9 mouse cellular contexts compared by ENCODE assay signal in the genomic region with DNA sequence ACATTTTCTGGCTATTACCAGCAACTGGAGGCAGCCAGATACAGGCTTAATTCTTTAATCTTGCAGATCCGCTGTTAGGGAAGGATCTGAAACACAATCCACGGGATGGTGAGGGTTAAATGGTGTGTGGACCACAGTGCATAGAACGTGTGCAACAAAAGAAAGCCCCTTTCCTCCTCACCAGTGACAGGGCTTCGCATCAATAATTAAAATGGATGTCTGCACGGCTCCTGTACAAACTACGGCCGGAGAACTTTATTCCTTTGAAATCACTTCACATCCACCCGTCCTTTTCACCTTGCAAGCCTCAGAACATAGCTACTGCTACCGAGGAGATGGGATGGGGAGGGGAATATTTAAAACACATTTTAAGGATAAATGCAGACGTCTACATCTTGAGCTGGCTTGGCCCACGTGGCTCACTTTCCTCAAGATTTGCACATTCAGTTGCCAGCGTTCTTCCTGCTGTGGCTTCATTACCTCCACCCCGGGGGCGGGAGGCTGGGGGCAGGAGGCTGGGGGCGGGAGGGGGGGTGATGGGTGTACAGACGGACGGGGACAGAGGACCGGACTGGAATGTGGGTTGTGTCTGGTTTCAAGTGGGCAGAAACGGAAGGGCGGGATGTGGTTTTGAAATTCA. TPM values are rescaled to one million over a fixed set of nuclear protein-coding genes. Genes with fewer than 3 reads are reported as not detected.
DNase-seq lines count a peak whose midpoint lies in the region; ATAC-seq lines count a peak whose summit lies in the region.
"Had no signal": no experiment of that assay in that cellular context is flagged by ENCODE, and none has a peak within 500 bp of the region (broad histone marks: within the 10 kb centered on the region; RNA-seq: fewer than 3 reads in every experiment).

No protein-coding gene starts in this region.

- H3K4me1 ChIP-seq in kidney, embryonic 14.5 days (ENCODE audit: control insufficient read depth, insufficient read depth, low read length) = peaks cover 5% of the 10 kb centered on the region
- peaks cover 3% of the 10 kb centered on the region; the same call in 1 of the 2 replicates for H3K4me1 ChIP-seq in intestine, embryonic 15.5 days (replicated peaks)
- peaks cover 18% of the 10 kb centered on the region; the same call in 1 of the 2 replicates for H3K4me1 ChIP-seq in neural tube, embryonic 11.5 days (ENCODE audit: control insufficient read depth, insufficient read depth, low read length)

- WGBS in kidney, embryonic 14.5 days = under 1% methylated on average over 20 of the region's 20 CpGs
- WGBS in intestine, embryonic 15.5 days = 4% methylated on average over 20 of the region's 20 CpGs
- 2% methylated on average over 20 of the region's 20 CpGs for WGBS in neural tube, embryonic 11.5 days

- peak overlapping the region; percentile 47 for H3K4me2 ChIP-seq in kidney, embryonic 14.5 days (replicated peaks; ENCODE audit: low read depth, low read length)
- H3K4me2 ChIP-seq in intestine, embryonic 15.5 days (replicated peaks) = peak overlapping the region; percentile 55
- peak overlapping the region; percentile 55 for H3K4me2 ChIP-seq in neural tube, embryonic 11.5 days (ENCODE audit: low read depth)

- H3K36me3 ChIP-seq in kidney, embryonic 14.5 days (ENCODE audit: control insufficient read depth, insufficient read depth, low read length) = no peaks in the 10 kb centered on the region
- H3K36me3 ChIP-seq in intestine, embryonic 15.5 days = no peaks in the 10 kb centered on the region
- no peaks in the 10 kb centered on the region for H3K36me3 ChIP-seq in neural tube, embryonic 11.5 days (ENCODE audit: control insufficient read depth, insufficient read depth, low read length)

- H3K27ac ChIP-seq in kidney, embryonic 14.5 days (ENCODE audit: low read depth, low read length) = no peak overlapping the region
- H3K27ac ChIP-seq in intestine, embryonic 15.5 days = no peak overlapping the region
- peak overlapping the region; percentile 65 for H3K27ac ChIP-seq in neural tube, embryonic 11.5 days (ENCODE audit: low read depth, low read length)

- ATAC-seq in kidney, embryonic 14.5 days (ENCODE audit: low FRiP score, low TSS enrichment) = peak; percentile 50; the same call in 1 of the 2 replicates
- peak; percentile 59 for ATAC-seq in intestine, embryonic 15.5 days
- ATAC-seq in neural tube, embryonic 11.5 days (ENCODE audit: insufficient read depth, low FRiP score, low TSS enrichment) = peak; percentile 82

- no peaks in the 10 kb centered on the region for H3K9me3 ChIP-seq in kidney, embryonic 14.5 days (ENCODE audit: control insufficient read depth, low read length)
- H3K9me3 ChIP-seq in intestine, embryonic 15.5 days = no peaks in the 10 kb centered on the region
- no peaks in the 10 kb centered on the region for H3K9me3 ChIP-seq in neural tube, embryonic 11.5 days (ENCODE audit: control insufficient read depth, low read length)

- peak overlapping the region; percentile 20 for H3K4me3 ChIP-seq in kidney, embryonic 14.5 days (ENCODE audit: low read length)
- no peak overlapping the region for H3K4me3 ChIP-seq in intestine, embryonic 15.5 days (replicated peaks)
- peak overlapping the region; percentile 25 for H3K4me3 ChIP-seq in neural tube, embryonic 11.5 days (ENCODE audit: low read depth, low read length)

- H3K9ac ChIP-seq in kidney, embryonic 14.5 days (ENCODE audit: low read depth, low read length) = peak overlapping the region; percentile 13; the same call in 1 of the 2 replicates
- no peak overlapping the region for H3K9ac ChIP-seq in intestine, embryonic 15.5 days
- peak overlapping the region; percentile 52 for H3K9ac ChIP-seq in neural tube, embryonic 11.5 days (ENCODE audit: low read length)

- no peaks in the 10 kb centered on the region for H3K27me3 ChIP-seq in kidney, embryonic 14.5 days (ENCODE audit: control insufficient read depth, insufficient read depth, low read length)
- no peaks in the 10 kb centered on the region for H3K27me3 ChIP-seq in intestine, embryonic 15.5 days (replicated peaks)
- H3K27me3 ChIP-seq in neural tube, embryonic 11.5 days (ENCODE audit: control insufficient read depth, insufficient read depth, low read length) = no peaks in the 10 kb centered on the region

- no peak for DNase-seq in kidney, adult 8-10 months
- peak; percentile 59 for DNase-seq in embryo, embryonic 9.5 days (ENCODE audit: extremely low spot score)
- peak; percentile 60 for DNase-seq in neural tube, embryonic 11.5 days (ENCODE audit: low spot score)
- DNase-seq in urinary bladder, postnatal 10 days (ENCODE audit: low spot score) = no peak
- no peak for DNase-seq in left cerebral cortex, adult 8-10 months (ENCODE audit: low spot score in 2 of 2)
- DNase-seq in lung, postnatal 36 days = no peak

RNA-seq across cellular contexts. Expression of a gene that starts 53.3 kb away (rescaled TPM):
- not detected in 2 replicates for polyA plus RNA-seq in kidney, embryonic 14.5 days (2014; fragmentation: Nextera tagmentation; extraction: Ambion mirVana)
- polyA plus RNA-seq in intestine, embryonic 15.5 days (2015; fragmentation: Nextera tagmentation; extraction: Ambion mirVana) = not detected in 2 replicates
- polyA plus RNA-seq in neural tube, embryonic 11.5 days (2014; fragmentation: Nextera tagmentation; extraction: Ambion mirVana) = not detected in 2 replicates
- not detected for total RNA-seq in left cerebral cortex, adult 8-10 months (2022)
- polyA plus RNA-seq: gonadal fat pad, adult 2 months had no signal

Comparison
In these comparisons a context has a peak if more than half of its experiments do, and no peak if none do; other contexts are left out.
1. DNase-seq: peak in embryo, embryonic 9.5 days (single experiment) and neural tube, embryonic 11.5 days (single experiment); none in kidney, adult 8-10 months (0 of 2), urinary bladder, postnatal 10 days (single experiment), left cerebral cortex, adult 8-10 months (0 of 2) and lung, postnatal 36 days (single experiment).
2. Peak in every context shown above with its lines, with median percentiles within 50 percentile points of each other: ATAC-seq and H3K4me2 ChIP-seq.